Mouse (Mus musculus) Muller cell, postnatal 12 days (primary cell): Measurements from ENCODE around the gene Poll.

ENCODE experiments used
- DNase-seq: peaks from one replicate; pipeline ENCODE4 v3.0.0-alpha.2; 2015; ENCODE audit errors: inconsistent ontology term

The Poll gene

DNA sequence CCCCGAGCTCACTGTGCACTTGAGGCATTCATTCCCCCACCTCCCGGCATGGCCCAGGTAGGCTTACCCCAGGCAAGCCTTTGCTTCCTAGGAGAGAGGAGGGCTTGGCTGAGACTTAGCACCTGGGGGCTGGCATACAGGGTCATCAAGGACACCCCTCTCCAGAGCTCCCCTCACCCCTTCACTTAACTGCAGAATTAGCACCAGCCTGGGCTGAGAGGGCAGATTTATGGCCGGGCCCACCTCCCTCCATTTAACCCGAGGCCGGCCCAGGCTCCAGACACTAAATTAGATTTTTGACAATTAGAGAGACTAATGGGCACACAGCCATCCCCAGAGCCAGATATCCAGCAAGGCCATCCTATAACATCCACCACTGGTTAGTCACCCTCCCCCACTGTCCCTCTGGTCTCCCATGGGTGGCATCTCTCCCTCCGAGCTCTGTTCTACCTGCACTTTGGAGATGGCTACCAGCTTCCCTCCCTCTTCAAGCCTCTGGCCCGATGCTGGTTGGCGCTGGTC, 25.1 kb downstream of the Poll start:
- DNase-seq: no peak

DNA sequence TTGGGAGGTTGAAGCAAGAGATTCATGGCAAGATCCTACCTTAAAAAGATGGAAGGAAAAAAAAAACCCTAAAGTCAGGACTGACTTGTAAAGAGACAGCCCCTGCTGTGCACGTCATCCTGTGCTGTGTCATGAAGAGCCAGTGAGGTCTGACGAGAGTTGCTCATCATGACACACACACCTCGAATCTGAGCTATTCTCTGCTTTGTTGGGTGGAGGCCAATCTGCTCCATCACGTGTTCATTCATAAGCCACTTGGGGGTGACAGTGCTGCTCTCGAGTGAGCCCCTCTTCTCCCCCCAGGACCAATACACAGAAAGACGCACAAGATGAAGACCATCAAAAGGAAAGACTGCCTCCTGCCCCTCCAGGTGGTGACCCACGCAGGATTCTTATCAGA, 26.7 kb downstream of the Poll start:
- no peak for DNase-seq

DNA sequence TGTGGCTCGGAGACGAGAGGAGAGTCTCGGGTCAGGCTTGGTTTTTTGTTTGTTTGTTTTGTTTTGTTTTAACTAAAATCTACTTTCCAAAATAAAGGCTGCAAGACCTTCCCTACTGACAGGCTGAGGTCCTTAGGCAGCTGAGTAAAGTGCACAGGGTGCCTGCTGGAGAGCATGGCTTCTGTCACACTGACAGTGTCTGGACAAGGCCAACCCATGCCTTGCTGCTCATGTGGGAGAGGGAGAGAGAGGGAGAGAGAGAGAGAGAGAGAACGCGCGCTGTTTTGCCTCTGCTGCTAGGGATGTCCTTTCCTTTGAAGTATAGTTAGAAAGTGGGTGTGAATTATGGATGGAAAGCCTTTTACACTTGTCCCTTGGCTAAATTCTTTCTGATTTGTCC, 28.8 kb downstream of the Poll start:
- DNase-seq: no peak

DNA sequence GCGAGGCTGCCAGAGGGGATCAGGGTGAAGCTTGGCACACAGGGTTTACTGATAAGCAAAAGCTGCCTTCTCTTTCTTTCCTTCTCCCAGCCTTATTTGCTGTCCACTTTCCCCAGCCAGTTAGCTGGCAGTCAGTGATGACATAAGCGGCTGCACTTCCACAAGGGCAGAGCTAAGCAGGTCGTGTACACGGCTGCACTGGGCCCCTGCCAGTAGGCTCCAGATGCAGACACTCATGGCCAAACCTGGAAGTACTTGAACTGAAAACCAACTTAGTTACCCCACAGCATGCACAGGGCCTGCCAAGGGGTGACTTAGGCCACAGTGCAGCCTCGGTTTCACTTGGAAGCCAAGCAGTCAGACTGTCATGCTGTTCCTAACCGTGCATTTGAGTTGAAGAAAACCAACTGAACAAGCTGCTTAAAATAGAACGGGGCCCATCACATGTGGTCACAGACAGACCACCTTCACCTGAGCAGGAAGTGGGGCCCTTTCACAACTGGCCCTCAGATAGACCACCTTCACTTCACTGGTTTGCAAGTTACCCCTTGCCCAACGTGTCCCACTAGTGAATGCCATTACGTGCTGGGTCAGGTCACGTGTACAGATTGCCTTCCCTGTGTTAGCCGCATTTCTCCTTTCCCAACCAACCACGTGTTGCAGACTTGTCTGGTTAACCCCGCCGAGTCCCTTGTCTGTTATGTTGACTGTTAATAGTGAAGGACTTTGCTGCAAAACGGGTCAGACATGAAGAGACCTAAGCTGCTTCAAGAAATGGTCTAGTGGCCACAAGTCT, 29.9 kb downstream of the Poll start:
- DNase-seq: no peak

DNA sequence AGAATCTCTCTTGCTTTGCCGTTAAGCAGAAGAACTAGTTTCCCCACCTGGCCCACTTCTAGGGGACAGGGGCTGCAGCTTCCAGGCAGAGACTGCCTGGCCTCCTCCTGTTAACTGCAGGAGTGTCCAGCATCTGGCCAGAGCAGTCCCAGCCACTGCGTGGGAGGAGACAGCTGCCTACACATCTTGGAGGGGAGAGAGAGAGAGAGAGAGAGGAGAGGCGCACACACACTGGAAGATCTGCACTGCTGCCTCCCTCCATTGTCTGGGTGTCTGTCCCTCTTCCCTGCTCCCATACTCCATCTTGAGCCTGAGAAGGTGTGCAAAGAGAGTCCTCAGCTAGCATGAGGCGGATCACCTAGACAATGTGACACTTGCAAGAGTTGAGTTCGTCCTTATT, 31.0 kb downstream of the Poll start:
- no peak for DNase-seq

DNA sequence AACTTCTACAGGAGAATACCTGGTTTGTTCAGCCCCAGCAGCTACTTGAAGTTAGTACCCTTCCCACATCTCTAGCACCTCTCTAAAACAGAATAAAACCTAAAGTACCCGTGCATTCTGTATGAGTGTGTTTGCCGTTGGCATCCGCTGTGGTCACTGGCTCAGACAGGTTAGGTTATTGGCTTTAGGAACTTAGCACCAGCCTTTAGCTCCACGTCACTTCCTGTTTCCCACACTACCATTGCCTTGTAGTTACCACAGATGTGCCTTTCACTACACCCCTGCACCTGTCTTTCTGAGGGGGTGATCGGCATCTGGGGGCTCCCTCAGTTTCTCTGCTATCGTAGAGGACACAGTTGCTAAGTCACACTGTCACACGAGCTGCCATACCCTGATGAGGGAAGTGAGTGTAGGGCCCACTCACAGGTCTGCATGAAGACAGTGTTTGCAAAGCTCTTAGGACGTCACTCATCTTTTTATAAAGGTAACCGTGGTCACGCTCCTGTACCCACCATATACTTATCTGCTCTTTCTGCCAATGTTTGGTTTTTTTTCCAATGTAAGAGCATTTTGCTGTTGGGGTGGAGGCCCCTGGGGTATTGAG, 32.3 kb downstream of the Poll start:
- no peak for DNase-seq

DNA sequence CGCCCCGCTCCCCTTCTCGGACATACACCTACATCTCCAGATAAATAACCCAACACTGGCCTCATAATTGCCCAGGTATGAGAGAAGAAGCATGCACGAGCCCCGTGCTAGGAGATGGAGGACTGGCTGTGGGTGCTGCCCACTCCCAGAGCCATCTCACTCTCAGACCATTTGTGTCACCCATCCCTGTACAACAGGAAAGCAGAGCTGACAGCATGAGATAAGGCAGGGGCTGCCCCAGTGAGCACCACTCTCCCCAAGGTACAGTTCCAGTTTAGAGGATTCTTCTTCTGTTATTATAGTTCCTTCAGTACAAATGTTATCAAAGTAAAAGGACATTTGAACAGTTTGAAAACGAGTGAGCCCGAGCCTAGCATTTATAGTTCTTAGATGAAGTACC, 32.9 kb downstream of the Poll start:
- no peak for DNase-seq

DNA sequence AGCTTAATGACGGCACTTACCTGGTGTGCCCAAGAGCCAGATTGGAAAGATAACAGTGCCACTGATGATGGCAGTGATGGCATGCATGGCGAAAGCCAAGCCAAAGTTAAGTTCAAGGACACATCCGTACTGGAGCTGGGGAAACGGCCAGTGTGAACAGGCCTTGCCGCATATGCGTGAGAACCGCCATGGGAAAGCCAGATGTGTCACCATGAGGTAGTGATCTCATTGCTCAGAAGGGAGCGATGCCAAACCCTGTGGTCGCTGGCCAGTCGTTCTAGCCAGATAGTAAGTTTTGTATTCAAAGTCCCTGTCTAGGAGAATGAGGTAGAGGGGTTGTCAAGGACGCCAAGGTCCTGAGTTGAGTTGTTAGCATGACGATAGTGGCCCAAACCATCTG, 44.1 kb downstream of the Poll start:
- DNase-seq: no peak

DNA sequence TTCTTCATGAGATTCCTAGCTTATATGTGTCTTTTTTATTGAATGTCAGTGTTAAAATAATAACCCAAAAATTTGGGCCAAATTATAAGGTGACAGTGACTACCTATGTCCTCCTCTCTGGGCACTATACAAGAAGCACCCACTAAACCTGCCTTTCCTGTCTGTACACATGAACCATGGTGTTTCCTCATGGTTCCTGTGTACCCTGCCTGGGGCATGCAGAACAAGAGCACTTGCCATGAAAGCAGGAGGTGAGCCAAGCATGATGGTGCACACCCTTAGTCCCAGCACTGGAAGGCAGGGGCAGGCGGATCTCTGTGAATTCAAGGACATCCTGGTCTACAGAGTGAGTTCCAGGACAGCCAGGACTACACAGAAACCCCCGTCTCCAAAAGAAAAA, 45.0 kb downstream of the Poll start:
- DNase-seq: no peak

DNA sequence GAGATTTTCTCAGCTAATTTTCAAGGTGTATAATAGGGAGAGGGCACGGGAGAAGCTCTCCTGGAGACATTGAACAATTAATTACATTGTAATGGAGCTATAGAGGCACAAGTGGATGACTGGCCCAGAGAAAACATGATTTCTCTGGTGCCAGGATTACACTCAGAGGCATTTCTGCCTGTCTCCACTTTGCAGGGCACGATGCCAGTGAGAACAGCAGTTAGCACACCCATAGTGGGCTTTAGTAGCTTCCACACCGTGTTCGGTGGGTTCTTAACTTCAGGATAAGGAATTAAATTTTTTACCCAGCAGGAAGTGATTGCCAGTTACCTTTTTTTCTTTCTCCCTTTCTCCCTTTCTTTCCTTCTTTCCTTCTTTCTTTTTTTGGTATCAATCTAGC, 48.9 kb downstream of the Poll start:
- DNase-seq: no peak

DNA sequence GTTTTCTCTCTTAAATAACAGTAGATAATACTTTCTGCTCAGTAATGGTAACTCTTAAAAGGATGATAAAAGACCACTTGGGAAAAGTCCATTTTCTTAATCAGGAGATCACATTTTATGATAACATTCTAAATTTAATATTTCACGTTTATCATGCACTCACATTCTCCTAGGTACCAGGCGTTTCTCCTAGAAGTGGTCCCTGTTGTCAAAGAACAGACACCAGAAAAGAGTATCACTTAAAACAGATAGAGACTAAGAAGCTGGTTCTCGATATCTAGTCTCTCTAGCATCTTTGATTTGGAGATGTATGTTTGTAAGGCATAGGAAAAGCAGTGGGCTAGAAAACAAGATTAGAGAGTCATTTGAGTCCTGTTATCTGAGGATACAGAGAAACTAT, 49.7 kb downstream of the Poll start:
- DNase-seq: no peak

DNA sequence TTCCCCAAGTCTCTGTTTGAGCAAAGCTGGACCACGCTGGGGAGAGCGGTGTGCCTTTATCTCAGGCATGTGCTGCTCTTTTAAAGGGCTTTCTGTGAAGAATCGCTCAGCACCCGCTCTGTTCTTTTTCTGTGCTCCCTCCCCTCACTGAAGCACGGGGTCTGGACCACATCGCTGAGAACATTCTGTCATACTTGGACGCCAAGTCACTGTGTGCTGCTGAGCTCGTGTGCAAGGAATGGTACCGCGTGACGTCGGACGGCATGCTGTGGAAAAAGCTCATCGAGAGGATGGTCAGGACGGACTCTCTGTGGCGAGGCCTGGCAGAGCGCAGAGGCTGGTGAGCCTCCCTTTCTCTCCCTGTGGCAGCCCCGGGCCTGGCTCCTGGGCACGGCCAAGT, 52.8 kb downstream of the Poll start:
- no peak for DNase-seq

DNA sequence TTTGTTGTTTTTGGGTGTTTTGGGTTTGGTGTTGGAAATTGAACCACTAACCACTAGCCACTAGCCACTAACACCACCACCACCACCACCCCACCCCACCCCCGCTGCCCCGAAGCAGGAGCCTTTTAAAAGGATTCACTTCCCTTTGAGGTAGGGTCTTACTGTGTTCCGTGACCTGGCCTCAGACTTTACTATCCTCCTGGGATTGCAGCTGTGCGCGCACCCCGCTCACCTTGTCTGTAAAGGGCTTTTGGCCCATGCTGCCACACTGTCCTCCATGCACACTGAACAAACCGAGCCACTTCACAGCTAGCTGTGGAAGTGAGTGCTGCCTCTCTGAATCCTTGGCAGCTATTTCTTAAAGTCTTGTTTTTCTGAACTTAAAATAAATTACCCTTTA, 54.9 kb downstream of the Poll start:
- no peak for DNase-seq
